Mouse (Mus musculus) gastrocnemius, postnatal 10 days (tissue): ENCODE data around the gene Gnat2. TPM values are rescaled to one million over a fixed set of nuclear protein-coding genes. Genes with fewer than 3 reads are reported as not detected.

ENCODE experiments used
- DNase-seq: peaks from one replicate; pipeline ENCODE4 v3.0.0; 2021; ENCODE audit warnings: mixed read lengths
- total RNA-seq, 2 experiments: library from RNA; stranded (reverse); gene quantifications; 2 replicates each; pipeline ENCODE4 v1.2.3; 2021

The Gnat2 gene
- total RNA-seq, 2 experiments from 2014 or later: 0.54 TPM; not detected in 1

- peak; percentile 94 for DNase-seq
Measured at GRCm38 (mm10) chr3:108085281-108085720, 7.3 kb upstream of the Gnat2 start.

GRCm38 (mm10) chr3:108085721-108086469, 6.7 kb upstream of the Gnat2 start:
- peak; percentile 71 for DNase-seq

GRCm38 (mm10) chr3:108086470-108086979, 6.1 kb upstream of the Gnat2 start, which contains the start of gene Ampd2:
Ampd2 (minus strand) TSS chr3:108086651.
- DNase-seq: peak; percentile 89

GRCm38 (mm10) chr3:108087329-108087728, 5.3 kb upstream of the Gnat2 start:
- DNase-seq: no peak

GRCm38 (mm10) chr3:108088842-108089380, 3.7 kb upstream of the Gnat2 start:
- no peak for DNase-seq

GRCm38 (mm10) chr3:108089916-108090315, 2.7 kb upstream of the Gnat2 start:
- DNase-seq: no peak

- DNase-seq: no peak
Measured at GRCm38 (mm10) chr3:108090561-108090960, 2.0 kb upstream of the Gnat2 start.

GRCm38 (mm10) chr3:108092030-108092429, 559 bp upstream of the Gnat2 start:
- DNase-seq: no peak

- no peak for DNase-seq
Measured at GRCm38 (mm10) chr3:108093306-108093705, 717 bp downstream of the Gnat2 start.

GRCm38 (mm10) chr3:108094146-108094545, 1.6 kb downstream of the Gnat2 start:
- DNase-seq: no peak

GRCm38 (mm10) chr3:108094976-108095760, 2.6 kb downstream of the Gnat2 start:
- no peak for DNase-seq

- no peak for DNase-seq
Measured at GRCm38 (mm10) chr3:108096226-108096625, 3.6 kb downstream of the Gnat2 start.

- DNase-seq: no peak
Measured at GRCm38 (mm10) chr3:108096726-108097125, 4.1 kb downstream of the Gnat2 start.

GRCm38 (mm10) chr3:108097656-108098055, 5.1 kb downstream of the Gnat2 start:
- no peak for DNase-seq

GRCm38 (mm10) chr3:108098316-108098715, 5.7 kb downstream of the Gnat2 start:
- DNase-seq: no peak

- DNase-seq: no peak
Measured at GRCm38 (mm10) chr3:108101594-108101993, 9.0 kb downstream of the Gnat2 start.

GRCm38 (mm10) chr3:108102075-108102474, 9.5 kb downstream of the Gnat2 start:
- DNase-seq: no peak

GRCm38 (mm10) chr3:108105281-108105680, 12.7 kb downstream of the Gnat2 start:
- DNase-seq: no peak

- DNase-seq: no peak
Measured at GRCm38 (mm10) chr3:108111320-108111719, 18.7 kb downstream of the Gnat2 start.

- no peak for DNase-seq
Measured at GRCm38 (mm10) chr3:108112246-108112645, 19.7 kb downstream of the Gnat2 start.

- no peak for DNase-seq
Measured at GRCm38 (mm10) chr3:108112666-108113065, 20.1 kb downstream of the Gnat2 start.

GRCm38 (mm10) chr3:108113591-108114289, 21.2 kb downstream of the Gnat2 start:
- no peak for DNase-seq
